Mouse (Mus musculus) layer of hippocampus, postnatal 25 days (tissue): Measurements from ENCODE around the gene Cyp4f18. TPM values are rescaled to one million over a fixed set of nuclear protein-coding genes. Genes with fewer than 3 reads are reported as not detected.
"Not testable (repeated sequence)": the region's sequence is repeated elsewhere in the genome, so short reads cannot be mapped to it uniquely, and the experiment has no call there.

Source experiments
- DNase-seq, 2 experiments: peaks; one replicate each; pipeline ENCODE4 v3.0.0; 2022; ENCODE audit warnings: mixed read lengths in 2 of 2, low spot score in 1 of 2; ENCODE audit errors: extremely low spot score in 1 of 2
- total RNA-seq, 2 experiments: library from RNA; stranded (reverse); gene quantifications; 2 replicates each; pipeline ENCODE4 v1.2.3; 2021

Gene Cyp4f18
- not detected for total RNA-seq

GRCm38 (mm10) chr8:72009473-72009872 is at the start of gene Cyp4f18:
Gene Cyp4f18, minus strand, starts transcription at chr8:72009626.
- no peak for DNase-seq

GRCm38 (mm10) chr8:72057643-72058042 is 48.2 kb upstream of the Cyp4f18 start:
- DNase-seq, result not testable (repeated sequence)

- not testable (repeated sequence) for DNase-seq
Observed at GRCm38 (mm10) chr8:72054633-72055032, 45.2 kb upstream of the Cyp4f18 start.

- no peak for DNase-seq
Observed at GRCm38 (mm10) chr8:72042493-72042892, 33.1 kb upstream of the Cyp4f18 start.

GRCm38 (mm10) chr8:72040918-72041317 is 31.5 kb upstream of the Cyp4f18 start, which contains the start of gene Olfr372:
Gene Olfr372, plus strand, starts transcription at chr8:72041218.
- not testable (repeated sequence) for DNase-seq

- peak in 1 of 2 experiments; percentile 60 for DNase-seq
Observed at GRCm38 (mm10) chr8:72032926-72033325, 23.5 kb upstream of the Cyp4f18 start.

- peak in 1 of 2 experiments; percentile 63 for DNase-seq
Observed at GRCm38 (mm10) chr8:72024886-72025285, 15.5 kb upstream of the Cyp4f18 start.

- DNase-seq, result no peak
Observed at GRCm38 (mm10) chr8:72019816-72020215, 10.4 kb upstream of the Cyp4f18 start.

GRCm38 (mm10) chr8:72019022-72019421 is 9.6 kb upstream of the Cyp4f18 start:
- not testable (repeated sequence) for DNase-seq

- no peak for DNase-seq
Observed at GRCm38 (mm10) chr8:72018141-72018540, 8.7 kb upstream of the Cyp4f18 start.

GRCm38 (mm10) chr8:72017339-72017738 is 7.9 kb upstream of the Cyp4f18 start:
- DNase-seq, result not testable (repeated sequence)

- not testable (repeated sequence) for DNase-seq
Observed at GRCm38 (mm10) chr8:72013506-72014228, 4.2 kb upstream of the Cyp4f18 start.

GRCm38 (mm10) chr8:72008134-72008641 is 1.2 kb downstream of the Cyp4f18 start:
- DNase-seq, result no peak

GRCm38 (mm10) chr8:72006763-72007162 is 2.7 kb downstream of the Cyp4f18 start:
- DNase-seq, result no peak

- no peak for DNase-seq
Observed at GRCm38 (mm10) chr8:72005912-72006311, 3.5 kb downstream of the Cyp4f18 start.

GRCm38 (mm10) chr8:72002942-72003341 is 6.5 kb downstream of the Cyp4f18 start:
- DNase-seq, result no peak

GRCm38 (mm10) chr8:72000223-72000622 is 9.2 kb downstream of the Cyp4f18 start:
- DNase-seq, result no peak

- DNase-seq, result no peak
Observed at GRCm38 (mm10) chr8:71999434-71999833, 10.0 kb downstream of the Cyp4f18 start.

GRCm38 (mm10) chr8:71988867-71989599 is 20.4 kb downstream of the Cyp4f18 start:
- no peak for DNase-seq

GRCm38 (mm10) chr8:71988110-71988866 is 21.1 kb downstream of the Cyp4f18 start:
- DNase-seq, result peak; percentile 55 to 60

GRCm38 (mm10) chr8:71984601-71985000 is 24.8 kb downstream of the Cyp4f18 start:
- no peak for DNase-seq
